In genomic region chr19:4169810-4170209, GRCm38 (mm10) we compare ENCODE assay signal across 7 mouse cellular contexts. TPM values are rescaled to one million over a fixed set of nuclear protein-coding genes. Genes with fewer than 3 reads are reported as not detected.
A peak's percentile ranks its signal among the peaks of the same experiment; 100 is the strongest.
DNase-seq lines count a peak whose midpoint lies in the region; ATAC-seq and TF ChIP-seq lines count a peak whose summit lies in the region.

No protein-coding gene starts in this region.

- no peaks in the 10 kb centered on the region for H3K27me3 ChIP-seq in lung, embryonic 14.5 days (ENCODE audit: insufficient read depth, low read length)
- H3K27me3 ChIP-seq in embryonic facial prominence, embryonic 11.5 days (ENCODE audit: control insufficient read depth, insufficient read depth, low read length) = no peaks in the 10 kb centered on the region
- no peaks in the 10 kb centered on the region for H3K27me3 ChIP-seq in hindbrain, postnatal 0 days (ENCODE audit: insufficient read depth, low read length)
- H3K27me3 ChIP-seq in midbrain, postnatal 0 days (ENCODE audit: insufficient read depth, low read length) = no peaks in the 10 kb centered on the region

- H3K27ac ChIP-seq in lung, embryonic 14.5 days (ENCODE audit: low read depth) = peak overlapping the region; percentile 86
- peak overlapping the region; percentile 54 for H3K27ac ChIP-seq in embryonic facial prominence, embryonic 11.5 days (replicated peaks; ENCODE audit: low read depth, low read length)
- H3K27ac ChIP-seq in hindbrain, postnatal 0 days = peak overlapping the region; percentile 92
- H3K27ac ChIP-seq in midbrain, postnatal 0 days (ENCODE audit: low read depth, low read length) = peak overlapping the region; percentile 91

- no peak for TF ChIP-seq CTCF in lung, embryonic 14.5 days (IDR thresholded peaks at IDR 0.05; ENCODE audit: low read depth)
- TF ChIP-seq CTCF in hindbrain, postnatal 0 days (IDR thresholded peaks at IDR 0.05; ENCODE audit: low read depth) = no peak
- no peak for TF ChIP-seq CTCF in midbrain, postnatal 0 days (IDR thresholded peaks at IDR 0.05)

- no peaks in the 10 kb centered on the region for H3K4me1 ChIP-seq in lung, embryonic 14.5 days (ENCODE audit: insufficient read depth)
- H3K4me1 ChIP-seq in embryonic facial prominence, embryonic 11.5 days (ENCODE audit: control insufficient read depth, insufficient read depth, low read length) = peaks cover 6% of the 10 kb centered on the region; the same call in 1 of the 2 replicates
- H3K4me1 ChIP-seq in hindbrain, postnatal 0 days (ENCODE audit: insufficient read depth, low read length) = peaks cover 7% of the 10 kb centered on the region
- H3K4me1 ChIP-seq in midbrain, postnatal 0 days (ENCODE audit: insufficient read depth, low read length) = no peaks in the 10 kb centered on the region

- no peaks in the 10 kb centered on the region for H3K9me3 ChIP-seq in lung, embryonic 14.5 days (ENCODE audit: low read depth, low read length)
- H3K9me3 ChIP-seq in embryonic facial prominence, embryonic 11.5 days (replicated peaks; ENCODE audit: control insufficient read depth, low read length) = no peaks in the 10 kb centered on the region
- no peaks in the 10 kb centered on the region for H3K9me3 ChIP-seq in hindbrain, postnatal 0 days (ENCODE audit: low read length)
- H3K9me3 ChIP-seq in midbrain, postnatal 0 days (ENCODE audit: low read length) = no peaks in the 10 kb centered on the region

- DNase-seq in lung, embryonic 14.5 days = no peak
- DNase-seq in lung, postnatal 36 days = no peak
- no peak for DNase-seq in embryonic facial prominence, embryonic 11.5 days (ENCODE audit: low spot score)
- DNase-seq in hindbrain, postnatal 0 days (ENCODE audit: low spot score) = no peak
- no peak for DNase-seq in midbrain, postnatal 0 days (ENCODE audit: low spot score)
- DNase-seq in thymus, postnatal 25 days = no peak
- no peak for DNase-seq in embryo, embryonic 11 days

- peak; percentile 59 for ATAC-seq in lung, embryonic 14.5 days (ENCODE audit: insufficient read depth)
- ATAC-seq in embryonic facial prominence, embryonic 11.5 days (replicated peaks; ENCODE audit: insufficient number of reproducible peaks, low FRiP score, low TSS enrichment, low read depth) = no peak; the same call in 1 of the 2 replicates
- peak; percentile 39 for ATAC-seq in hindbrain, postnatal 0 days
- ATAC-seq in midbrain, postnatal 0 days (ENCODE audit: low FRiP score) = peak; percentile 51

- H3K4me2 ChIP-seq in lung, embryonic 14.5 days = peak overlapping the region; percentile 91
- peak overlapping the region; percentile 86 for H3K4me2 ChIP-seq in embryonic facial prominence, embryonic 11.5 days (ENCODE audit: low read depth, low read length)
- H3K4me2 ChIP-seq in hindbrain, postnatal 0 days (ENCODE audit: low read depth, low read length) = peak overlapping the region; percentile 85
- H3K4me2 ChIP-seq in midbrain, postnatal 0 days (ENCODE audit: low read depth, low read length, poor library complexity, severe bottlenecking) = peak overlapping the region; percentile 75

- H3K4me3 ChIP-seq in lung, embryonic 14.5 days (ENCODE audit: low read depth, low read length) = peak overlapping the region; percentile 46
- peak overlapping the region; percentile 40 for H3K4me3 ChIP-seq in embryonic facial prominence, embryonic 11.5 days (ENCODE audit: low read depth, low read length)
- H3K4me3 ChIP-seq in hindbrain, postnatal 0 days (ENCODE audit: low read length) = peak overlapping the region; percentile 44
- peak overlapping the region; percentile 41 for H3K4me3 ChIP-seq in midbrain, postnatal 0 days (ENCODE audit: low read depth, low read length)

- peak overlapping the region; percentile 77 for H3K9ac ChIP-seq in lung, embryonic 14.5 days
- H3K9ac ChIP-seq in embryonic facial prominence, embryonic 11.5 days (replicated peaks; ENCODE audit: low read length) = peak overlapping the region; percentile 72
- H3K9ac ChIP-seq in hindbrain, postnatal 0 days (replicated peaks; ENCODE audit: low read length) = peak overlapping the region; percentile 78
- peak overlapping the region; percentile 80 for H3K9ac ChIP-seq in midbrain, postnatal 0 days (replicated peaks; ENCODE audit: low read length, poor library complexity, severe bottlenecking)

- no peaks in the 10 kb centered on the region for H3K36me3 ChIP-seq in lung, embryonic 14.5 days (ENCODE audit: insufficient read depth)
- no peaks in the 10 kb centered on the region for H3K36me3 ChIP-seq in embryonic facial prominence, embryonic 11.5 days (replicated peaks; ENCODE audit: control insufficient read depth, insufficient read depth, low read depth, low read length)
- H3K36me3 ChIP-seq in hindbrain, postnatal 0 days (ENCODE audit: insufficient read depth, low read length) = no peaks in the 10 kb centered on the region
- H3K36me3 ChIP-seq in midbrain, postnatal 0 days (ENCODE audit: insufficient read depth, low read length) = 0 out of 2 replicates have a peak, but pooled peaks cover under 1% of the 10 kb centered on the region

- WGBS in lung, embryonic 14.5 days = 6% methylated on average over 27 of the region's 27 CpGs
- 7% methylated on average over 27 of the region's 27 CpGs for WGBS in embryonic facial prominence, embryonic 11.5 days
- 4% methylated on average over 27 of the region's 27 CpGs for WGBS in hindbrain, postnatal 0 days
- WGBS in midbrain, postnatal 0 days = 7% methylated on average over 27 of the region's 27 CpGs

RNA-seq across cellular contexts. Expression of gene Carns1, which starts 5.5 kb away (rescaled TPM):
- 1.7 and 2.5 TPM in 2 replicates for polyA plus RNA-seq in lung, embryonic 14.5 days (2014; fragmentation: Nextera tagmentation; extraction: Ambion mirVana)
- polyA plus RNA-seq in embryonic facial prominence, embryonic 11.5 days (2014; fragmentation: Nextera tagmentation; extraction: Ambion mirVana) = 2.0 TPM in 2 replicates
- total RNA-seq in hindbrain, postnatal 0 days (2014; rRNA removed) = 5.5 and 8.3 TPM in 2 replicates
- polyA plus RNA-seq in hindbrain, postnatal 0 days (2015; fragmentation: Nextera tagmentation; extraction: Ambion mirVana) = 7.1 and 7.5 TPM in 2 replicates
- total RNA-seq in midbrain, postnatal 0 days (2014; rRNA removed) = 4.4 and 6.6 TPM in 2 replicates
- polyA plus RNA-seq in midbrain, postnatal 0 days (2015; fragmentation: Nextera tagmentation; extraction: Ambion mirVana) = 6.7 and 6.9 TPM in 2 replicates

RNA-seq across cellular contexts. Expression of gene Rps6kb2, which starts 6.7 kb away (rescaled TPM):
- polyA plus RNA-seq in lung, embryonic 14.5 days (2014; fragmentation: Nextera tagmentation; extraction: Ambion mirVana) = 37.9 and 43.2 TPM in 2 replicates
- 42.0 and 42.3 TPM in 2 replicates for polyA plus RNA-seq in embryonic facial prominence, embryonic 11.5 days (2014; fragmentation: Nextera tagmentation; extraction: Ambion mirVana)
- total RNA-seq in hindbrain, postnatal 0 days (2014; rRNA removed) = 17.6 and 24.7 TPM in 2 replicates
- 49.6 and 56.5 TPM in 2 replicates for polyA plus RNA-seq in hindbrain, postnatal 0 days (2015; fragmentation: Nextera tagmentation; extraction: Ambion mirVana)
- total RNA-seq in midbrain, postnatal 0 days (2014; rRNA removed) = 23.5 and 25.2 TPM in 2 replicates
- polyA plus RNA-seq in midbrain, postnatal 0 days (2015; fragmentation: Nextera tagmentation; extraction: Ambion mirVana) = 58.2 and 62.8 TPM in 2 replicates

RNA-seq across cellular contexts. Expression of gene Ptprcap, which starts 16.4 kb away (rescaled TPM):
- polyA plus RNA-seq in lung, embryonic 14.5 days (2014; fragmentation: Nextera tagmentation; extraction: Ambion mirVana) = 0.81 and 1.1 TPM in 2 replicates
- 0.64 and 1.3 TPM in 2 replicates for polyA plus RNA-seq in embryonic facial prominence, embryonic 11.5 days (2014; fragmentation: Nextera tagmentation; extraction: Ambion mirVana)
- total RNA-seq in hindbrain, postnatal 0 days (2014; rRNA removed) = 1.0 TPM in 1 of 2 replicates, not detected in the other
- polyA plus RNA-seq in hindbrain, postnatal 0 days (2015; fragmentation: Nextera tagmentation; extraction: Ambion mirVana) = 0.40 and 0.44 TPM in 2 replicates
- total RNA-seq in midbrain, postnatal 0 days (2014; rRNA removed) = 0.38 TPM in 1 of 2 replicates, not detected in the other
- 0.28 TPM in 1 of 2 replicates, not detected in the other for polyA plus RNA-seq in midbrain, postnatal 0 days (2015; fragmentation: Nextera tagmentation; extraction: Ambion mirVana)

RNA-seq across cellular contexts. Expression of gene Tbc1d10c, which starts 21.3 kb away (rescaled TPM):
- 1.8 and 2.4 TPM in 2 replicates for polyA plus RNA-seq in lung, embryonic 14.5 days (2014; fragmentation: Nextera tagmentation; extraction: Ambion mirVana)
- 0.96 and 1.4 TPM in 2 replicates for polyA plus RNA-seq in embryonic facial prominence, embryonic 11.5 days (2014; fragmentation: Nextera tagmentation; extraction: Ambion mirVana)
- 2.7 and 3.8 TPM in 2 replicates for total RNA-seq in hindbrain, postnatal 0 days (2014; rRNA removed)
- polyA plus RNA-seq in hindbrain, postnatal 0 days (2015; fragmentation: Nextera tagmentation; extraction: Ambion mirVana) = 0.95 and 1.4 TPM in 2 replicates
- 0.49 and 1.9 TPM in 2 replicates for total RNA-seq in midbrain, postnatal 0 days (2014; rRNA removed)
- 1.2 and 1.6 TPM in 2 replicates for polyA plus RNA-seq in midbrain, postnatal 0 days (2015; fragmentation: Nextera tagmentation; extraction: Ambion mirVana)

RNA-seq across cellular contexts. Expression of gene Coro1b, which starts 21.4 kb away (rescaled TPM):
- polyA plus RNA-seq in lung, embryonic 14.5 days (2014; fragmentation: Nextera tagmentation; extraction: Ambion mirVana) = 134 and 148 TPM in 2 replicates
- polyA plus RNA-seq in embryonic facial prominence, embryonic 11.5 days (2014; fragmentation: Nextera tagmentation; extraction: Ambion mirVana) = 108 and 122 TPM in 2 replicates
- total RNA-seq in hindbrain, postnatal 0 days (2014; rRNA removed) = 71.5 and 137 TPM in 2 replicates
- 90.7 and 114 TPM in 2 replicates for polyA plus RNA-seq in hindbrain, postnatal 0 days (2015; fragmentation: Nextera tagmentation; extraction: Ambion mirVana)
- total RNA-seq in midbrain, postnatal 0 days (2014; rRNA removed) = 96.1 and 116 TPM in 2 replicates
- polyA plus RNA-seq in midbrain, postnatal 0 days (2015; fragmentation: Nextera tagmentation; extraction: Ambion mirVana) = 95.2 and 104 TPM in 2 replicates
